Mouse (Mus musculus): Measurements from ENCODE around the gene Catsperb.

GRCm38 (mm10) chr12:101483571-101483970 is 79.1 kb downstream of the Catsperb start:
- TF ChIP-seq GATA1 (IDR thresholded peaks at IDR 0.05; ENCODE audit: borderline replicate concordance, low read length) (no peak), FLI1 (IDR thresholded peaks at IDR 0.05; ENCODE audit: low read length) (no peak)

Data from megakaryocyte, embryonic 14.5 days (primary cell).